Mouse (Mus musculus): ENCODE results near the gene Btbd18.
"Not testable (repeated sequence)": the region's sequence is repeated elsewhere in the genome, so short reads cannot be mapped to it uniquely, and the experiment has no call there.

Btbd18 gene

GRCm38 (mm10) chr2:84648369-84648768 is 10.5 kb upstream of the Btbd18 start:
- DNase-seq: peak in 1 of 2 experiments; percentile 22

- peak; percentile 32 to 37 for DNase-seq
These were observed 9.2 kb upstream of the Btbd18 start for GRCm38 (mm10) chr2:84649674-84650073.

- peak; percentile 84 to 88 for DNase-seq
These were observed 8.2 kb upstream of the Btbd18 start, which contains the start of gene Ctnnd1 for GRCm38 (mm10) chr2:84650464-84651195. Gene Ctnnd1, minus strand, starts transcription at chr2:84650765.

GRCm38 (mm10) chr2:84653354-84653753 is 5.5 kb upstream of the Btbd18 start:
- no peak for DNase-seq

GRCm38 (mm10) chr2:84655864-84656263 is 3.0 kb upstream of the Btbd18 start:
- DNase-seq: no peak

- no peak for DNase-seq
These were observed 1.4 kb downstream of the Btbd18 start for GRCm38 (mm10) chr2:84660253-84660652.

- DNase-seq: peak in 1 of 2 experiments; percentile 59
These were observed 4.0 kb downstream of the Btbd18 start for GRCm38 (mm10) chr2:84662866-84663265.

GRCm38 (mm10) chr2:84666081-84666480 is 7.2 kb downstream of the Btbd18 start:
- no peak for DNase-seq

GRCm38 (mm10) chr2:84669828-84670568 is 11.1 kb downstream of the Btbd18 start:
- peak in 1 of 2 experiments; percentile 66 for DNase-seq

GRCm38 (mm10) chr2:84670569-84670933 is 11.7 kb downstream of the Btbd18 start, which contains the start of gene Selenoh:
Gene Selenoh, minus strand, starts transcription at chr2:84670770.
- DNase-seq: peak; percentile 82 to 89

GRCm38 (mm10) chr2:84671535-84671934 is 12.7 kb downstream of the Btbd18 start:
- DNase-seq: not testable (repeated sequence)

GRCm38 (mm10) chr2:84677270-84677967 is 18.5 kb downstream of the Btbd18 start:
- DNase-seq: no peak

- DNase-seq: peak; percentile 89 to 91
These were observed 19.3 kb downstream of the Btbd18 start, which contains the start of the genes Gm28635 and Med19 for GRCm38 (mm10) chr2:84677968-84678880. Gene Gm28635, minus strand, starts transcription at chr2:84678041. Gene Med19, plus strand, starts transcription at chr2:84678402.

GRCm38 (mm10) chr2:84679016-84679415 is 20.1 kb downstream of the Btbd18 start, which contains the start of gene Tmx2:
Gene Tmx2, minus strand, starts transcription at chr2:84679140.
- DNase-seq: no peak

GRCm38 (mm10) chr2:84682605-84683183 is 23.8 kb downstream of the Btbd18 start:
- no peak for DNase-seq

GRCm38 (mm10) chr2:84688080-84688844 is 29.4 kb downstream of the Btbd18 start:
- DNase-seq: no peak

- DNase-seq: peak; percentile 53 to 62
These were observed 31.2 kb downstream of the Btbd18 start for GRCm38 (mm10) chr2:84690050-84690449.

GRCm38 (mm10) chr2:84695007-84695695 is 36.3 kb downstream of the Btbd18 start:
- DNase-seq: no peak

GRCm38 (mm10) chr2:84703497-84703896 is 44.6 kb downstream of the Btbd18 start:
- DNase-seq: no peak

- DNase-seq: no peak
These were observed 45.5 kb downstream of the Btbd18 start for GRCm38 (mm10) chr2:84704329-84704728.

All from cerebellum, postnatal 25 days (tissue).